Comparison of ENCODE assay signal across 14 mouse cellular contexts in the genomic region with DNA sequence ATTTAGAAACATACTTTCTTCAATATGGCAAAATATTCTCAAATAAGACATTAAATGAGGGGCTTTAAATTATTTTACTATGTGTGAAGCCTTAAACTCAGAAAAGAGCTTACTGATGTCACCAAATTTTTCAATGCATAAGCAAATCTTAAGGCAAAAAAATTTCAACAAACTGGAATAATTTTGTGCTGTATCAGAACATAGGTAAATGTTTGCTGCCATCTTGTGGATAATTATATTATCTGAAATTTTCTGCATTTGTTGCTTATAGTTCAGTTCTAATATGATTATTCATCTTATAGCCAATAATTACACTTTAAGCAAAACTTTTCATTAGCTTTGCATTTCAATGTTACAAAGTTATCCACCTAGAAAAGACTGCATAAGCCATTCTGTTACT. TPM values are rescaled to one million over a fixed set of nuclear protein-coding genes. Genes with fewer than 3 reads are reported as not detected.
DNase-seq lines count a peak whose midpoint lies in the region; ATAC-seq and TF ChIP-seq lines count a peak whose summit lies in the region.
"Had no signal": no experiment of that assay in that cellular context is flagged by ENCODE, and none has a peak within 500 bp of the region (broad histone marks: within the 10 kb centered on the region; RNA-seq: fewer than 3 reads in every experiment).

No protein-coding gene starts in this region.

- no peak for TF ChIP-seq POLR2A in heart, adult 2 months (IDR thresholded peaks at IDR 0.05; ENCODE audit: insufficient read depth, low read depth, low read length)

- no peak for ATAC-seq in liver, postnatal 0 days

- intact Hi-C loops in heart, adult 2 months (cut with DNase I) = no loop called here
- intact Hi-C loops in heart, postnatal 36 days (cut with DNase I) = no loop called here

- H3K4me1 ChIP-seq in heart, adult 2 months (ENCODE audit: control insufficient read depth, insufficient read depth, low read length) = no peaks in the 10 kb centered on the region
- no peaks in the 10 kb centered on the region for H3K4me1 ChIP-seq in liver, postnatal 0 days (ENCODE audit: insufficient read depth)
- H3K4me1 ChIP-seq: limb, embryonic 12.5 days had no signal

- no peak for TF ChIP-seq EP300 in heart, adult 2 months (IDR thresholded peaks at IDR 0.05; ENCODE audit: insufficient read depth, low read depth, low read length)
- no peak for TF ChIP-seq EP300 in liver, postnatal 0 days (IDR thresholded peaks at IDR 0.05; ENCODE audit: low read depth)

- H3K9ac ChIP-seq in heart, adult 2 months (ENCODE audit: low read depth, low read length) = no peak overlapping the region
- H3K9ac ChIP-seq in liver, postnatal 0 days (replicated peaks) = no peak overlapping the region
- H3K9ac ChIP-seq: limb, embryonic 12.5 days had no signal

- no peaks in the 10 kb centered on the region for H3K36me3 ChIP-seq in heart, adult 2 months (ENCODE audit: control insufficient read depth, insufficient read depth, low read length)
- H3K36me3 ChIP-seq in liver, postnatal 0 days (replicated peaks; ENCODE audit: insufficient read depth, low read length) = peaks cover 60% of the 10 kb centered on the region

- H3K4me3 ChIP-seq in heart, adult 2 months = no peak overlapping the region
- H3K4me3 ChIP-seq in liver, postnatal 0 days (ENCODE audit: low read depth, low read length) = no peak overlapping the region
- H3K4me3 ChIP-seq: limb, embryonic 12.5 days had no signal

- H3K4me2 ChIP-seq in liver, postnatal 0 days (ENCODE audit: low read depth, low read length) = no peak overlapping the region
- H3K4me2 ChIP-seq: limb, embryonic 12.5 days had no signal

- no peak for DNase-seq in heart, adult 2 months
- no peak for DNase-seq in heart, postnatal 36 days
- no peak for DNase-seq in liver, postnatal 0 days
- no peak for DNase-seq in liver
- DNase-seq in NIH3T3 (ENCODE audit: low read depth) = peak; percentile 56
- DNase-seq in naive thymus-derived CD4-positive, alpha-beta T cell, adult 2 months (ENCODE audit: low read depth) = peak; percentile 11
- no peak for DNase-seq in frontal cortex, postnatal 36 days (ENCODE audit: low spot score in 2 of 2)
- DNase-seq in gastrocnemius, postnatal 25 days = no peak
- DNase-seq: heart, postnatal 14 days; kidney, adult 18-20 months; lung, postnatal 36 days; spleen, adult 18-20 months; thymus, adult 2 months had no signal

- no peaks in the 10 kb centered on the region for H3K9me3 ChIP-seq in liver, postnatal 0 days (ENCODE audit: low read length)
- H3K9me3 ChIP-seq: limb, embryonic 12.5 days had no signal

- no peaks in the 10 kb centered on the region for H3K27me3 ChIP-seq in heart, adult 2 months (ENCODE audit: control insufficient read depth, insufficient read depth, low read length)
- H3K27me3 ChIP-seq in liver, postnatal 0 days (ENCODE audit: insufficient read depth, low read length) = no peaks in the 10 kb centered on the region
- H3K27me3 ChIP-seq: limb, embryonic 12.5 days had no signal

- H3K27ac ChIP-seq in heart, adult 2 months = no peak overlapping the region
- H3K27ac ChIP-seq in liver, postnatal 0 days (ENCODE audit: low read depth) = no peak overlapping the region
- H3K27ac ChIP-seq: limb, embryonic 12.5 days had no signal

- H3K79me2 ChIP-seq in heart, adult 2 months (replicated peaks; ENCODE audit: control insufficient read depth, insufficient read depth, low read length) = no peaks in the 10 kb centered on the region

- TF ChIP-seq CTCF in heart, adult 2 months (IDR thresholded peaks at IDR 0.05) = peak; percentile 64
- peak; percentile 31; the same call in 1 of the 2 replicates for TF ChIP-seq CTCF in liver, postnatal 0 days (IDR thresholded peaks at IDR 0.05; ENCODE audit: low read depth)

RNA-seq across cellular contexts. Expression of gene Ect2, which starts 42.8 kb away (rescaled TPM):
- total RNA-seq in heart, adult 2 months (2021) = under 1 TPM; 0.39 to 0.73 TPM
- polyA plus RNA-seq in heart, adult 2 months (2012; rRNA removed) = 0.12 and 0.29 TPM in 2 replicates
- under 1 TPM; 0.78 to 0.79 TPM for total RNA-seq in heart, postnatal 36 days (2021)
- polyA plus RNA-seq in liver, postnatal 0 days (2015; fragmentation: Nextera tagmentation; extraction: Ambion mirVana) = 10.1 and 12.5 TPM in 2 replicates
- total RNA-seq in gastrocnemius, postnatal 25 days (2021) = under 1 TPM; 0.88 to 0.95 TPM

Comparison
In these comparisons a context has a peak if more than half of its experiments do, and no peak if none do; other contexts are left out.
1. DNase-seq: peak in NIH3T3 (single experiment) and naive thymus-derived CD4-positive, alpha-beta T cell, adult 2 months (single experiment); none in heart, adult 2 months (0 of 2), heart, postnatal 36 days (0 of 2), liver, postnatal 0 days (single experiment), liver (single experiment), frontal cortex, postnatal 36 days (0 of 2) and gastrocnemius, postnatal 25 days (single experiment).